Mouse (Mus musculus): ENCODE results near the gene Tiam2. TPM values are rescaled to one million over a fixed set of nuclear protein-coding genes. Genes with fewer than 3 reads are reported as not detected.
A peak's percentile ranks its signal among the peaks of the same experiment; 100 is the strongest.

Tiam2 gene
- polyA plus RNA-seq, 1 experiment from 2014 or later, result 3.3 TPM

DNA sequence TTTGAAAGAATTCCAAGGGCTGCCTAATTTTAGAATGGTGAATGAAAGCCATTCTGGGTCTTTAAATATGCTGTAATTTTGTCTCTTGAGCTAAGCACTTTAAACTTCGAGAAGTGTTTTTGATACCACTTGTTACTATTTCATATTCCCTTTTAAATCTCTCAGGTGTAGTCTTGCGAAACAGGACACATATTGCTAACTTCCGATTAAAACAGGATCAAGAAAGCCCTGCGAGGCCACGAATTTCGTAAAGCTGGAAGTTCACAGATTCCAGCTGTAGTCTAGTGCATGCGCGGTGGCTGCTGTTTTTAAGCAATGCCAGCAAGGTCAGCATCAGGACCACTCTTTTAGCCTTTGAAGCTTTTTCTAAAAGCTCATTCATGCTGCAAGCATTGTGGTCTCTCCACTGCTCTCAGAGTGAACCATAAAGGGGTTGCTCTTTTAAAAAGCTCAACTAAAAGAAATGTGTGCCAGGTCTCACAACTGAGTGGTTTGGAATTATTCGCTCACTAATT lies 232.0 kb downstream of the Tiam2 start:
- 75% methylated on average over 9 of the region's 9 CpGs for WGBS
- H3K9ac ChIP-seq (ENCODE audit: low read depth, low read length), result peak overlapping the region; percentile 35; the same call in 1 of the 2 replicates
- H3K4me3 ChIP-seq (replicated peaks; ENCODE audit: low read depth, low read length), result peak overlapping the region; percentile 51
- H3K4me1 ChIP-seq (replicated peaks; ENCODE audit: insufficient read depth, low read length), result 0 out of 2 replicates have a peak, but pooled peaks cover 6% of the 10 kb centered on the region
- H3K9me3 ChIP-seq (replicated peaks; ENCODE audit: low read length), result no peaks in the 10 kb centered on the region
- no peak for TF ChIP-seq CTCF (IDR thresholded peaks at IDR 0.05; ENCODE audit: low read depth)
- peak overlapping the region; percentile 73 for H3K27ac ChIP-seq
- no peaks in the 10 kb centered on the region for H3K36me3 ChIP-seq (ENCODE audit: insufficient read depth, low read length)
- DNase-seq (ENCODE audit: low spot score), result no peak
- no peak for ATAC-seq (replicated peaks; ENCODE audit: low FRiP score, low read depth)
- H3K27me3 ChIP-seq (ENCODE audit: insufficient read depth, low read length), result no peaks in the 10 kb centered on the region
- peak overlapping the region; percentile 61 for H3K4me2 ChIP-seq (ENCODE audit: low read length)

DNA sequence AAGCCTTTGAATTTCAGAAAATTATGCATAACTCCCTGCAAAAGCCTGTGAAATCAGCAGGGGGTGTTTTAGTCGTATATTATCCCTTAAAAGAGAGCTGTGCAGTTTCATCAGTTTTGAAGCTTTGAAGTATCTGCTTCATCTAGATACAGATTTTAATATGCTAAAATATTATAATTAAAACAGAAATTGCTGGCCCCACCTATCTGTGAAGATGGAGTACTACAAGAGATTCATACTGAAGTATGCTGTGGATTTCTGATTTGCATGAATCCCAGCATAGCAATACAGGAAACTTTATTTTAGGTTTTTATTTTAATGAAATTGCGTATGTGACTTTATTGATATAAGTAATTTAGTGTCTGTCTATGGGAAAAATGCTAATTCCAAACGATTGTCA lies 234.2 kb downstream of the Tiam2 start:
- Histone ChIP-seq H3K4me1 (replicated peaks; ENCODE audit: insufficient read depth, low read length) (0 out of 2 replicates have a peak, but pooled peaks cover 6% of the 10 kb centered on the region), H3K4me3 (replicated peaks; ENCODE audit: low read depth, low read length) (no peak overlapping the region), H3K27ac (no peak overlapping the region), H3K27me3 (ENCODE audit: insufficient read depth, low read length) (no peaks in the 10 kb centered on the region), H3K9me3 (replicated peaks; ENCODE audit: low read length) (no peaks in the 10 kb centered on the region), H3K36me3 (ENCODE audit: insufficient read depth, low read length) (no peaks in the 10 kb centered on the region), H3K4me2 (ENCODE audit: low read length) (no peak overlapping the region), H3K9ac (ENCODE audit: low read depth, low read length) (no peak overlapping the region)
- peak; percentile 56 for TF ChIP-seq CTCF (IDR thresholded peaks at IDR 0.05; ENCODE audit: low read depth)
- WGBS, result 78% methylated on average over 3 of the region's 3 CpGs
- ATAC-seq (replicated peaks; ENCODE audit: low FRiP score, low read depth) (no peak), DNase-seq (ENCODE audit: low spot score) (peak; percentile 26)

- no peak overlapping the region for H3K27ac ChIP-seq
- peak; percentile 30; the same call in 1 of the 2 replicates for TF ChIP-seq CTCF (IDR thresholded peaks at IDR 0.05; ENCODE audit: low read depth)
- DNase-seq (ENCODE audit: low spot score) (no peak), ATAC-seq (replicated peaks; ENCODE audit: low FRiP score, low read depth) (no peak)
- no peaks in the 10 kb centered on the region for H3K9me3 ChIP-seq (replicated peaks; ENCODE audit: low read length)
- WGBS, result 59% methylated on average over 8 of the region's 8 CpGs
- H3K4me3 ChIP-seq (replicated peaks; ENCODE audit: low read depth, low read length), result no peak overlapping the region
- no peaks in the 10 kb centered on the region for H3K36me3 ChIP-seq (ENCODE audit: insufficient read depth, low read length)
- no peak overlapping the region for H3K4me2 ChIP-seq (ENCODE audit: low read length)
- H3K4me1 ChIP-seq (replicated peaks; ENCODE audit: insufficient read depth, low read length), result no peaks in the 10 kb centered on the region
- H3K9ac ChIP-seq (ENCODE audit: low read depth, low read length), result no peak overlapping the region
- no peaks in the 10 kb centered on the region for H3K27me3 ChIP-seq (ENCODE audit: insufficient read depth, low read length)
These were observed 236.0 kb downstream of the Tiam2 start for GRCm38 (mm10) chr17:3562405-3562804.

DNA sequence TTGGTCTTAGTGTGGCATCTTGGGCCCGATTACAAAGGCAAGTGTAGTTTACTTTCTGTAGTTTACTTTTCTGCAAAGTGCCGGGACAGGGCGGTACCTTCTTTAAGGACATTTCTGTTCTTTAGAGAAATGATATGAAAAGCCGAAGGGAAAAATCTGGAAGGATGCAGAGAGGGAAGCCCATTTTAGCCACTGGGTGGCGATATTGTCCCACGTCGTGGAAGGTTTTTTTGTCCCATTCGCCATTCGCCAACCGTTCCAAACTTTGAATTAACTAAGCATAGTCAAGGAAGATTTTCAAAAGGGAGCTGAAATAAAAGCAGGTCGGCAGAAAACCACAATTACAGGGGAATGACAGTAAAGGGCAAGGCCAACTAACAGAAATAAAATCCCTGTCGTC lies 244.5 kb downstream of the Tiam2 start:
- peak; percentile 97 for TF ChIP-seq CTCF (IDR thresholded peaks at IDR 0.05; ENCODE audit: low read depth)
- Histone ChIP-seq H3K36me3 (ENCODE audit: insufficient read depth, low read length) (no peaks in the 10 kb centered on the region), H3K4me1 (replicated peaks; ENCODE audit: insufficient read depth, low read length) (no peaks in the 10 kb centered on the region), H3K27me3 (ENCODE audit: insufficient read depth, low read length) (no peaks in the 10 kb centered on the region), H3K9ac (ENCODE audit: low read depth, low read length) (no peak overlapping the region), H3K4me3 (replicated peaks; ENCODE audit: low read depth, low read length) (no peak overlapping the region), H3K27ac (no peak overlapping the region), H3K9me3 (replicated peaks; ENCODE audit: low read length) (no peaks in the 10 kb centered on the region), H3K4me2 (ENCODE audit: low read length) (peak overlapping the region; percentile 25; the same call in 1 of the 2 replicates)
- DNase-seq (ENCODE audit: low spot score), result peak; percentile 90
- ATAC-seq (replicated peaks; ENCODE audit: low FRiP score, low read depth), result no peak
- WGBS, result 4% methylated on average over 12 of the region's 12 CpGs

Other genes with a start within 250 kb of the Tiam2 start
- gene Scaf8, start 211.6 kb upstream of the Tiam2 start, polyA plus RNA-seq (2015; fragmentation: Nextera tagmentation; extraction: Ambion mirVana), result 15.9 and 16.1 TPM in 2 replicates
- gene Cldn20, start 206.0 kb downstream of the Tiam2 start, polyA plus RNA-seq (2015; fragmentation: Nextera tagmentation; extraction: Ambion mirVana), result 0.25 TPM in 1 of 2 replicates, not detected in the other
- gene Tfb1m, start 231.2 kb downstream of the Tiam2 start, polyA plus RNA-seq (2015; fragmentation: Nextera tagmentation; extraction: Ambion mirVana), result 13.3 and 15.0 TPM in 2 replicates